Mouse (Mus musculus): ENCODE data around the gene Sgsm3. TPM values are rescaled to one million over a fixed set of nuclear protein-coding genes. Genes with fewer than 3 reads are reported as not detected.

The Sgsm3 gene
- 10 to 100 TPM; 22.9 to 31.6 TPM for polyA plus RNA-seq (2012; fragmentation: generic; extraction: Trizol)

GRCm38 (mm10) chr15:80977620-80978334, at the start of gene Sgsm3:
TSS of gene Sgsm3 (plus strand) at chr15:80977765.

GRCm38 (mm10) chr15:80948145-80949135, 29.1 kb upstream of the Sgsm3 start, which contains the start of gene Adsl:
TSS of gene Adsl (plus strand) at chr15:80948490.

Other genes starting within 250 kb of the Sgsm3 start
- 100 to 1,000 TPM in 1 of 2 experiments, 10 to 100 TPM in 1; 91.8 to 107 TPM for gene Adsl, start 29.3 kb upstream of the Sgsm3 start, polyA plus RNA-seq (2012; fragmentation: generic; extraction: Trizol)
- 10 to 100 TPM; 18.8 to 43.7 TPM for gene Mrtfa, start 213.0 kb downstream of the Sgsm3 start, polyA plus RNA-seq (2012; fragmentation: generic; extraction: Trizol)

Measured in C3H10T1/2 (cell line).